ENCODE assay signal across 19 mouse cellular contexts in the genomic region with DNA sequence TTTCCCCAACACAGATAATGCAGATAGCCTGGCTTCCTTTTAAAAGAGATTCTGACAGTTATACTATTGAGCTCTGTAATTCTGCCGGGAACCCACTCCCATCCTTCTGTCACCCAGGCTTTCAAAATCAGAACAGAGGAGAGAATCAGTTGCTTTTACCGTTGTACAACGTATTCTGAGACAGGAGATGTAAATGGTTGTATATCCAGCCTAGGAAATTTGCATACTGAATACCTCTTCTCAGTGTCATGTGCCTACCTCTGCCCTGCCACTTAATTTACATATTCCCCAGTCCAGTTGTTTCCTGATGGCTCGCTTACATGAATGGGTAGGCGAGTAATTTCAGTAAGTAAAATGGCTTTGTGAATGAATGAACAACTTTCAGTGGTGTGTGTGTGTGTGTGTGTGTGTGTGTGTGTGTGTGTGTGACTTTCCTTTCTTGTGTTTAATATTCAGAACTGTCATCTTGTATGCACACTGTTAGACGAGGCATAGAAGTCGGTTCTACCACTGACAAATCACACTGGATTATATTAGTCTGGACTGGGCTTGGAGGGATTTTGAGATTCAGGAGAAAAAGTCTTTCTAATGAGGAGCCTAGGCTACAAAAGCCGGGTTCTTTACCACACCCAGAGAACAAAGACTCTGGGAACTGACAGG.
A peak's percentile ranks its signal among the peaks of the same experiment; 100 is the strongest.
DNase-seq lines count a peak whose midpoint lies in the region; ATAC-seq and TF ChIP-seq lines count a peak whose summit lies in the region.
"Had no signal": no experiment of that assay in that cellular context is flagged by ENCODE, and none has a peak within 500 bp of the region (broad histone marks: within the 10 kb centered on the region; RNA-seq: fewer than 3 reads in every experiment).

No protein-coding gene starts in this region.

- TF ChIP-seq CTCF in stomach, postnatal 0 days (IDR thresholded peaks at IDR 0.05; ENCODE audit: low read depth) = no peak

- peak overlapping the region; percentile 4; the same call in 1 of the 2 replicates for H3K4me2 ChIP-seq in forebrain, embryonic 12.5 days
- no peak overlapping the region for H3K4me2 ChIP-seq in hindbrain, embryonic 15.5 days
- H3K4me2 ChIP-seq in neural tube, embryonic 13.5 days = no peak overlapping the region
- no peak overlapping the region for H3K4me2 ChIP-seq in stomach, postnatal 0 days (replicated peaks; ENCODE audit: low read depth)
- H3K4me2 ChIP-seq: embryonic facial prominence, embryonic 13.5 days; heart, embryonic 11.5 days had no signal

- no peaks in the 10 kb centered on the region for H3K36me3 ChIP-seq in forebrain, embryonic 12.5 days (replicated peaks)
- H3K36me3 ChIP-seq in hindbrain, embryonic 15.5 days = no peaks in the 10 kb centered on the region
- no peaks in the 10 kb centered on the region for H3K36me3 ChIP-seq in neural tube, embryonic 13.5 days
- no peaks in the 10 kb centered on the region for H3K36me3 ChIP-seq in stomach, postnatal 0 days (ENCODE audit: control insufficient read depth, insufficient read depth, low read length)
- H3K36me3 ChIP-seq: embryonic facial prominence, embryonic 13.5 days had no signal

- peak; percentile 80 for ATAC-seq in forebrain, embryonic 12.5 days (ENCODE audit: low FRiP score)
- peak; percentile 51 for ATAC-seq in hindbrain, embryonic 15.5 days (ENCODE audit: low FRiP score, low read depth)
- ATAC-seq in neural tube, embryonic 13.5 days (ENCODE audit: low read depth) = peak; percentile 40; the same call in 1 of the 2 replicates
- ATAC-seq in stomach, postnatal 0 days (ENCODE audit: low FRiP score, low TSS enrichment) = no peak
- ATAC-seq: intestine, postnatal 0 days had no signal

- no peak overlapping the region for H3K27ac ChIP-seq in forebrain, embryonic 12.5 days
- no peak overlapping the region for H3K27ac ChIP-seq in hindbrain, embryonic 15.5 days (replicated peaks)
- no peak overlapping the region for H3K27ac ChIP-seq in neural tube, embryonic 13.5 days (replicated peaks)
- no peak overlapping the region for H3K27ac ChIP-seq in stomach, postnatal 0 days (replicated peaks)
- H3K27ac ChIP-seq: embryonic facial prominence, embryonic 13.5 days had no signal

- no peak overlapping the region for H3K9ac ChIP-seq in forebrain, embryonic 12.5 days
- no peak overlapping the region for H3K9ac ChIP-seq in hindbrain, embryonic 15.5 days
- no peak overlapping the region for H3K9ac ChIP-seq in neural tube, embryonic 13.5 days
- no peak overlapping the region for H3K9ac ChIP-seq in stomach, postnatal 0 days (ENCODE audit: low read length)
- H3K9ac ChIP-seq: embryonic facial prominence, embryonic 13.5 days had no signal

- H3K4me1 ChIP-seq in forebrain, embryonic 12.5 days = peaks cover 10% of the 10 kb centered on the region
- 0 out of 2 replicates have a peak, but pooled peaks cover 4% of the 10 kb centered on the region for H3K4me1 ChIP-seq in hindbrain, embryonic 15.5 days (replicated peaks)
- H3K4me1 ChIP-seq in neural tube, embryonic 13.5 days (replicated peaks) = no peaks in the 10 kb centered on the region
- no peaks in the 10 kb centered on the region for H3K4me1 ChIP-seq in stomach, postnatal 0 days (replicated peaks; ENCODE audit: control insufficient read depth, insufficient read depth)
- H3K4me1 ChIP-seq: embryonic facial prominence, embryonic 13.5 days had no signal

- WGBS in forebrain, embryonic 12.5 days = 36% methylated on average over 8 of the region's 8 CpGs
- WGBS in hindbrain, embryonic 15.5 days = 47% methylated on average over 8 of the region's 8 CpGs
- WGBS in neural tube, embryonic 13.5 days = 54% methylated on average over 8 of the region's 8 CpGs
- 76% methylated on average over 8 of the region's 8 CpGs for WGBS in stomach, postnatal 0 days

- no peaks in the 10 kb centered on the region for H3K27me3 ChIP-seq in forebrain, embryonic 12.5 days
- no peaks in the 10 kb centered on the region for H3K27me3 ChIP-seq in hindbrain, embryonic 15.5 days
- H3K27me3 ChIP-seq in neural tube, embryonic 13.5 days = no peaks in the 10 kb centered on the region
- H3K27me3 ChIP-seq in stomach, postnatal 0 days (ENCODE audit: control insufficient read depth, insufficient read depth, low read length) = no peaks in the 10 kb centered on the region
- H3K27me3 ChIP-seq: embryonic facial prominence, embryonic 13.5 days had no signal

- H3K9me3 ChIP-seq in forebrain, embryonic 12.5 days = no peaks in the 10 kb centered on the region
- no peaks in the 10 kb centered on the region for H3K9me3 ChIP-seq in hindbrain, embryonic 15.5 days
- H3K9me3 ChIP-seq in neural tube, embryonic 13.5 days = no peaks in the 10 kb centered on the region
- H3K9me3 ChIP-seq in stomach, postnatal 0 days (ENCODE audit: control insufficient read depth, low read length) = no peaks in the 10 kb centered on the region
- H3K9me3 ChIP-seq: embryonic facial prominence, embryonic 13.5 days had no signal

- no peak overlapping the region for H3K4me3 ChIP-seq in forebrain, embryonic 12.5 days (replicated peaks)
- no peak overlapping the region for H3K4me3 ChIP-seq in hindbrain, embryonic 15.5 days
- H3K4me3 ChIP-seq in neural tube, embryonic 13.5 days = no peak overlapping the region
- no peak overlapping the region for H3K4me3 ChIP-seq in stomach, postnatal 0 days (ENCODE audit: low read depth, low read length)
- H3K4me3 ChIP-seq: embryonic facial prominence, embryonic 13.5 days had no signal

- no peak for TF ChIP-seq EP300 in stomach, postnatal 0 days (optimal IDR thresholded peaks at IDR 0.05)

- peak; percentile 6 for DNase-seq in R1 (ENCODE audit: low read depth, low spot score)
- no peak for DNase-seq in stomach, postnatal 0 days (ENCODE audit: low spot score)
- DNase-seq in c-Kit-positive CD71-positive TER-119-positive erythroid progenitor cells, embryonic 14.5 days (ENCODE audit: low spot score) = no peak
- DNase-seq in ovary, postnatal 14 days (ENCODE audit: low spot score) = no peak
- DNase-seq: adrenal gland, adult 8-10 months; cerebellum, adult 2 months; heart, postnatal 4 days; layer of hippocampus, postnatal 36 days; left cerebral cortex, postnatal 4 days; lung, adult 2 months; lung, postnatal 36 days; retina, postnatal 1 day; right cerebral cortex, postnatal 4 days had no signal
